Mouse (Mus musculus): ENCODE data around the gene Cnpy2.
"Not testable (repeated sequence)": the region's sequence is repeated elsewhere in the genome, so short reads cannot be mapped to it uniquely, and the experiment has no call there.

The Cnpy2 gene

GRCm38 (mm10) chr10:128322141-128323108, at the start of gene Cnpy2:
Gene Cnpy2, plus strand, starts transcription at chr10:128322459.
- peak; percentile 78 for DNase-seq (ENCODE audit: low spot score)

- DNase-seq (ENCODE audit: low spot score) = not testable (repeated sequence)
These were observed 49.3 kb upstream of the Cnpy2 start for GRCm38 (mm10) chr10:128272819-128273439.

GRCm38 (mm10) chr10:128275374-128275773, 46.9 kb upstream of the Cnpy2 start:
- DNase-seq (ENCODE audit: low spot score) = not testable (repeated sequence)

- DNase-seq (ENCODE audit: low spot score) = no peak
These were observed 44.1 kb upstream of the Cnpy2 start for GRCm38 (mm10) chr10:128278158-128278557.

GRCm38 (mm10) chr10:128280943-128281342, 41.3 kb upstream of the Cnpy2 start:
- no peak for DNase-seq (ENCODE audit: low spot score)

- no peak for DNase-seq (ENCODE audit: low spot score)
These were observed 40.6 kb upstream of the Cnpy2 start for GRCm38 (mm10) chr10:128281682-128282081.

- no peak for DNase-seq (ENCODE audit: low spot score)
These were observed 39.3 kb upstream of the Cnpy2 start for GRCm38 (mm10) chr10:128282886-128283450.

- peak; percentile 49 for DNase-seq (ENCODE audit: low spot score)
These were observed 38.4 kb upstream of the Cnpy2 start for GRCm38 (mm10) chr10:128283604-128284579.

- DNase-seq (ENCODE audit: low spot score) = not testable (repeated sequence)
These were observed 31.7 kb upstream of the Cnpy2 start for GRCm38 (mm10) chr10:128290594-128290993.

- DNase-seq (ENCODE audit: low spot score) = no peak
These were observed 25.7 kb upstream of the Cnpy2 start for GRCm38 (mm10) chr10:128296370-128297090.

- no peak for DNase-seq (ENCODE audit: low spot score)
These were observed 25.0 kb upstream of the Cnpy2 start for GRCm38 (mm10) chr10:128297221-128297620.

- DNase-seq (ENCODE audit: low spot score) = no peak
These were observed 24.6 kb upstream of the Cnpy2 start for GRCm38 (mm10) chr10:128297622-128298021.

GRCm38 (mm10) chr10:128298243-128298642, 24.0 kb upstream of the Cnpy2 start:
- no peak for DNase-seq (ENCODE audit: low spot score)

GRCm38 (mm10) chr10:128298702-128299171, 23.5 kb upstream of the Cnpy2 start, which contains the start of gene Il23a:
Gene Il23a, minus strand, starts transcription at chr10:128298752.
- DNase-seq (ENCODE audit: low spot score) = no peak

- DNase-seq (ENCODE audit: low spot score) = no peak
These were observed 19.9 kb upstream of the Cnpy2 start for GRCm38 (mm10) chr10:128302357-128302756.

- DNase-seq (ENCODE audit: low spot score) = no peak
These were observed 19.5 kb upstream of the Cnpy2 start for GRCm38 (mm10) chr10:128302785-128303125.

GRCm38 (mm10) chr10:128303126-128304021, 18.9 kb upstream of the Cnpy2 start, which contains the start of gene Pan2:
Gene Pan2, plus strand, starts transcription at chr10:128303335.
- peak; percentile 100 for DNase-seq (ENCODE audit: low spot score)

- no peak for DNase-seq (ENCODE audit: low spot score)
These were observed 12.6 kb upstream of the Cnpy2 start for GRCm38 (mm10) chr10:128309654-128310053.

- DNase-seq (ENCODE audit: low spot score) = no peak
These were observed 12.1 kb upstream of the Cnpy2 start for GRCm38 (mm10) chr10:128310177-128310576.

GRCm38 (mm10) chr10:128310902-128311301, 11.4 kb upstream of the Cnpy2 start:
- DNase-seq (ENCODE audit: low spot score) = no peak
